Mouse (Mus musculus) MEL (cell line): ENCODE measurements at regions not wholly inside any gene's neighbourhood (a gene's known extent, or its start where the extent isn't known, plus 50 kb on each side); places are given as distances from the start of the nearest gene placed in this dataset.

Source experiments
- CTCF ChIP-seq, 3 experiments: IDR thresholded peaks in 2 of 3; conservative IDR thresholded peaks in 1 of 3; 2 replicates each; pipeline ENCODE4 v1.5.1; 2011 to 2012; ENCODE audit warnings: low read length in 3 of 3, low read depth in 2 of 3, mild to moderate bottlenecking in 2 of 3, improper control_type of control experiment in 1 of 3, inconsistent platforms in 1 of 3, mixed read lengths in 1 of 3, moderate library complexity in 1 of 3; ENCODE audit not compliant: control insufficient read depth in 1 of 3, insufficient read depth in 1 of 3, poor library complexity in 1 of 3, severe bottlenecking in 1 of 3
- E2F4 ChIP-seq: IDR thresholded peaks from 2 replicates; pipeline ENCODE4 v1.6.1; 2011; ENCODE audit warnings: low read depth, low read length, improper control_type of control experiment, borderline replicate concordance
- EP300 ChIP-seq, 2 experiments: IDR thresholded peaks; 2 replicates each; pipeline ENCODE4 v1.6.1; 2011; ENCODE audit warnings: improper control_type of control experiment in 2 of 2, low read length in 2 of 2, low read depth in 1 of 2, mild to moderate bottlenecking in 1 of 2
- GATA1 ChIP-seq: IDR thresholded peaks from 2 replicates; pipeline ENCODE4 v1.6.1; 2011; ENCODE audit warnings: low read depth, low read length, improper control_type of control experiment
- MAFK ChIP-seq: IDR thresholded peaks from 2 replicates; pipeline ENCODE4 v1.6.1; 2011; ENCODE audit warnings: low read depth, mild to moderate bottlenecking, low read length, improper control_type of control experiment, borderline replicate concordance
- MAX ChIP-seq: IDR thresholded peaks from 2 replicates; pipeline ENCODE4 v1.6.1; 2011; ENCODE audit warnings: low read length, improper control_type of control experiment
- MXI1 ChIP-seq: IDR thresholded peaks from 2 replicates; pipeline ENCODE4 v1.6.1; 2011; ENCODE audit warnings: mild to moderate bottlenecking, low read depth, low read length, improper control_type of control experiment
- MYB ChIP-seq: IDR thresholded peaks from 2 replicates; pipeline ENCODE4 v1.6.1; 2011; ENCODE audit warnings: mild to moderate bottlenecking, low read depth, low read length, improper control_type of control experiment
- NRF1 ChIP-seq: IDR thresholded peaks from 2 replicates; pipeline ENCODE4 v1.6.1; 2014; ENCODE audit warnings: low read depth, mild to moderate bottlenecking, inconsistent platforms, low read length, improper control_type of control experiment, moderate library complexity; ENCODE audit not compliant: poor library complexity, insufficient read depth, severe bottlenecking
- POLR2A ChIP-seq, 2 experiments: IDR thresholded peaks; 2 replicates each; pipeline ENCODE4 v1.6.1; 2011 to 2012; ENCODE audit warnings: low read length in 2 of 2, mild to moderate bottlenecking in 2 of 2, control low read depth in 1 of 2, improper control_type of control experiment in 1 of 2, low read depth in 1 of 2, moderate library complexity in 1 of 2; ENCODE audit not compliant: control insufficient read depth in 1 of 2, insufficient read depth in 1 of 2, poor library complexity in 1 of 2
- POLR2AphosphoS5 ChIP-seq: IDR thresholded peaks from 2 replicates; pipeline ENCODE4 v1.6.1; 2012; ENCODE audit warnings: low read depth, borderline replicate concordance, mild to moderate bottlenecking, inconsistent platforms, low read length, moderate library complexity, mixed read lengths
- RAD21 ChIP-seq: IDR thresholded peaks from 2 replicates; pipeline ENCODE4 v1.6.1; 2011; ENCODE audit warnings: mild to moderate bottlenecking, low read depth, low read length, improper control_type of control experiment
- USF1 ChIP-seq: IDR thresholded peaks from 2 replicates; pipeline ENCODE4 v1.6.1; 2014; ENCODE audit warnings: low read depth, mild to moderate bottlenecking, inconsistent platforms, low read length, improper control_type of control experiment, moderate library complexity
- ZMIZ1 ChIP-seq: IDR thresholded peaks from 2 replicates; pipeline ENCODE4 v1.6.1; 2012; ENCODE audit warnings: low read depth, mild to moderate bottlenecking, inconsistent platforms, low read length, improper control_type of control experiment, moderate library complexity

DNA sequence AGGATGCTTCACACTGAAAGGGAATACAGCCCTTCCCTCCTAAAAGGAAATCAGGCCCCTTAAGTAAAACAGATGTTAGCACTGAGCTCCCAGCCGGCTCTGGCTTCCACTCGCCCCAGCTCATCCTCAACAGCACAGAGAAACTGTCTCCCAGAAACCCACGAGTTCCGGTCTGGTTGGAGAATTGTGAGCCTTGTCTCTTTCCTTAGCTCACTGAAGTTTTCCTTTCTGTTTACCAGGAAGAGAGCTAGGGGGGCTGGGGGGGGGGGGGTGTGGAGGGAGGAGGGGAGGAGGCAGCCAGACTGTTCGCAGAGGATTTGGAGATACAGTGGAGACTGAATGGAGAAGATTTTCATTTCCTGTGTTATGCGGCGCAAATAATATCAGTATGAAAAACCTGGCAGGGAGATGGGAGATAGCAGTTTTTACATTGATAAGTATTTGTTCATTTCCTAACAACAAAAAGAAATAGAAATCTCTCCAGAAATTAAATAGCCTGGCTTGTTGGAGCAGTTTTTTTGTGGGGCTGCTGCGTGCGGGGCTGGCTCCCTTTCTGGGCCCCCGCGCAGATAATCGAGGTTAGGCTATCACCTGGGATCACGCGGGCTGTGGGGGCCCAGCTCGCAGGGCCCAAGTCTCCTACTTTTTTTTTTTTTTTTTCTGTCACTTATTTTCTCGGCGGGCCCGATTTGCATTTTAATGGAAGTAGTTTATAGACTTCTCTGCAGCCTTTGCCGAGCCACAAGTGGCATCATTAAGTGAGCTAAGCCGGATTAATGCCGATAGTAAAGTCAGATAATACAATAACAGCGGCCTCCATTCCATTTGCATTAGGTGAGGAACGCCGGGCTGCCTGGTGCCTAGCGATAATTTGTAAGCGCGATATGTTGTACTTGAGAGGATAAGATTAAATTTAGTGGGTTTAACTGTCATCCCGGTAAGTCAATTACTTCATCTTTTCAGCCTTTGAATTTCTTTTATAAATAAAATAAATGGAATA is 235.5 kb downstream of the Insig2 start:
- no peak for TF ChIP-seq MAFK
- TF ChIP-seq RAD21: no peak
- no peak for TF ChIP-seq CTCF (IDR thresholded peaks at IDR 0.05 in 2 of 3, conservative IDR thresholded peaks at IDR 0.05 in 1 of 3; ENCODE audit: control insufficient read depth in 1 of 3, insufficient read depth in 1 of 3, low read depth in 2 of 3, low read length in 3 of 3, poor library complexity in 1 of 3, severe bottlenecking in 1 of 3)
- TF ChIP-seq POLR2A (IDR thresholded peaks at IDR 0.05; ENCODE audit: control insufficient read depth in 1 of 2, insufficient read depth in 1 of 2, low read depth in 1 of 2, low read length in 2 of 2, poor library complexity in 1 of 2): no peak
- no peak for TF ChIP-seq GATA1
- TF ChIP-seq ZMIZ1: no peak
- TF ChIP-seq MXI1: no peak
- no peak for TF ChIP-seq MAX
- TF ChIP-seq USF1: no peak
- TF ChIP-seq POLR2AphosphoS5: no peak
- no peak for TF ChIP-seq EP300 (IDR thresholded peaks at IDR 0.05; ENCODE audit: low read depth in 1 of 2, low read length in 2 of 2)
- no peak for TF ChIP-seq NRF1
- TF ChIP-seq MYB: no peak
- TF ChIP-seq E2F4: no peak
